Mouse (Mus musculus) heart, adult 2 months (tissue): ENCODE measurements around the gene Gtf2h4.

Experiments used
- CTCF ChIP-seq: fragments of 200-600 bp; IDR thresholded peaks from 2 replicates; pipeline ENCODE4 v1.8.1; 2022; ENCODE audit warnings: antibody characterized with exemption, mild to moderate bottlenecking, moderate library complexity
- POLR2A ChIP-seq: fragments of 200-500 bp; IDR thresholded peaks from 2 replicates; pipeline ENCODE4 v1.6.1; 2011; ENCODE audit warnings: mild to moderate bottlenecking, low read depth, low read length, control low read depth; ENCODE audit not compliant: insufficient read depth

DNA sequence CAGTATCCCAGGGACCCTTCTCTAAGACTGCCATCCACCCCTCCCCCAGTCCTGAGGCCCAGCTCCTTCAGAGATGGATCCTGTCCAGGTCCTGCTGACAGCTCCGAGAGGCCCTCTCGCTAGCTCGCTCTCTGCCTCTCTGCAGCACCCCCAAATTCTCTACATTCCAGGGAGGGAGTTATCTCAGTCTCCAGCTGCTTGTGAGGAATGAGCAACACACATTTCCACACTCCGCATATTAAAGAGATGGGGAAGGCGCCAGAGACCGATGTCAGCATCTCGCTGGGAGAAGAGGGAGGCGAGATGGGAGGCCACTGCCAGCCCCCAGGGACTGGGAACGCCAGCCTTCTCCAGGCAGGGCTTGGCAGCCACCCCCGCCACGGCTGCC, 46.8 kb upstream of the Gtf2h4 start:
- no peak for TF ChIP-seq CTCF
- TF ChIP-seq POLR2A, result no peak
